Mouse (Mus musculus) limb, embryonic 14.5 days (tissue): ENCODE measurements at regions not wholly inside any gene's neighbourhood (a gene's known extent, or its start where the extent isn't known, plus 50 kb on each side); places are given as distances from the start of the nearest gene placed in this dataset.
A peak's percentile ranks its signal among the peaks of the same experiment; 100 is the strongest.

ENCODE experiments used
- ATAC-seq: fragments of 200-750 bp; cut with Nextera tagmentation; 2 replicates; pipeline ENCODE4 v1.8.0; 2017; ENCODE audit warnings: low read depth, moderate number of reproducible peaks, moderate TSS enrichment; ENCODE audit not compliant: low FRiP score
- DNase-seq: peaks from one replicate; pipeline ENCODE4 v3.0.0-alpha.2; 2015; ENCODE audit warnings: low spot score
- H3K27ac ChIP-seq: fragments of 300-500 bp; sonication (generic); replicated peaks from 2 replicates; pipeline ENCODE4 v1.5.1; 2014; ENCODE audit warnings: low read depth, mild to moderate bottlenecking, low read length, moderate library complexity, mixed read lengths
- H3K27me3 ChIP-seq: fragments of 300-500 bp; sonication (generic); 2 replicates; pipeline ENCODE4 v1.6.1; 2014; ENCODE audit warnings: low read length, mixed read lengths; ENCODE audit not compliant: control insufficient read depth, insufficient read depth
- H3K36me3 ChIP-seq: fragments of 300-500 bp; sonication (generic); 2 replicates; pipeline ENCODE4 v1.6.1; 2014; ENCODE audit warnings: mild to moderate bottlenecking, low read length, moderate library complexity, mixed read lengths; ENCODE audit not compliant: control insufficient read depth, insufficient read depth
- H3K4me1 ChIP-seq: fragments of 300-500 bp; sonication (generic); 2 replicates; pipeline ENCODE4 v1.6.1; 2014; ENCODE audit warnings: antibody characterized with exemption, low read length, mixed read lengths; ENCODE audit not compliant: control insufficient read depth, insufficient read depth
- H3K4me2 ChIP-seq: fragments of 300-500 bp; sonication (generic); replicated peaks from 2 replicates; pipeline ENCODE4 v1.6.1; 2014; ENCODE audit warnings: low read depth, mild to moderate bottlenecking, low read length, moderate library complexity; ENCODE audit not compliant: severe bottlenecking
- H3K4me3 ChIP-seq: fragments of 300-500 bp; sonication (generic); replicated peaks from 2 replicates; pipeline ENCODE4 v1.5.1; 2014; ENCODE audit warnings: low read length
- H3K9ac ChIP-seq: fragments of 300-500 bp; sonication (generic); 2 replicates; pipeline ENCODE4 v1.6.1; 2014; ENCODE audit warnings: mild to moderate bottlenecking, low read depth, low read length, moderate library complexity; ENCODE audit not compliant: severe bottlenecking
- H3K9me3 ChIP-seq: fragments of 300-500 bp; sonication (generic); 2 replicates; pipeline ENCODE4 v1.6.1; 2016; ENCODE audit warnings: low read length; ENCODE audit not compliant: control insufficient read depth
- POLR2A ChIP-seq: fragments of 200-500 bp; IDR thresholded peaks from 2 replicates; pipeline ENCODE4 v1.8.0; 2012; ENCODE audit warnings: inconsistent platforms, mild to moderate bottlenecking, moderate library complexity, borderline replicate concordance; ENCODE audit not compliant: insufficient read depth, insufficient read length; ENCODE audit errors: extremely low read depth
- WGBS: fragments of 180-500 bp; shearing (Covaris S2); extraction: QIAGEN DNeasy Blood & Tissue Kit; methylation state at CpG from one replicate; pipeline ENCODE4 v1.1.7; 2014; 5-methylcytosine and 5-hydroxymethylcytosine counted together

GRCm38 (mm10) chr3:149464603-149465002 is 474.2 kb upstream of the Adgrl2 start:
- H3K4me3 ChIP-seq, result no peak overlapping the region
- WGBS, result over 99% methylated on average over 5 of the region's 5 CpGs
- no peak for TF ChIP-seq POLR2A
- no peak overlapping the region for H3K9ac ChIP-seq
- 0 out of 2 replicates have a peak, but pooled peaks cover 2% of the 10 kb centered on the region for H3K4me1 ChIP-seq
- H3K9me3 ChIP-seq, result no peaks in the 10 kb centered on the region
- no peak overlapping the region for H3K27ac ChIP-seq
- no peaks in the 10 kb centered on the region for H3K36me3 ChIP-seq
- no peak for DNase-seq
- H3K27me3 ChIP-seq, result no peaks in the 10 kb centered on the region
- no peak for ATAC-seq
- no peak overlapping the region for H3K4me2 ChIP-seq

- no peak overlapping the region for H3K4me3 ChIP-seq
- H3K4me1 ChIP-seq, result 0 out of 2 replicates have a peak, but pooled peaks cover 2% of the 10 kb centered on the region
- no peaks in the 10 kb centered on the region for H3K36me3 ChIP-seq
- DNase-seq, result no peak
- no peak overlapping the region for H3K4me2 ChIP-seq
- no peak overlapping the region for H3K9ac ChIP-seq
- no peak for ATAC-seq
- TF ChIP-seq POLR2A, result no peak
- no peak overlapping the region for H3K27ac ChIP-seq
- no peaks in the 10 kb centered on the region for H3K27me3 ChIP-seq
- no peaks in the 10 kb centered on the region for H3K9me3 ChIP-seq
- 26% methylated on average over 2 of the region's 2 CpGs for WGBS
Observed at GRCm38 (mm10) chr3:149462121-149462541, 471.8 kb upstream of the Adgrl2 start.

- Histone ChIP-seq H3K36me3 (no peaks in the 10 kb centered on the region), H3K9ac (no peak overlapping the region), H3K4me2 (no peak overlapping the region), H3K27me3 (no peaks in the 10 kb centered on the region), H3K9me3 (no peaks in the 10 kb centered on the region), H3K4me1 (0 out of 2 replicates have a peak, but pooled peaks cover 2% of the 10 kb centered on the region), H3K27ac (no peak overlapping the region), H3K4me3 (no peak overlapping the region)
- 74% methylated on average over 2 of the region's 2 CpGs for WGBS
- DNase-seq (no peak), ATAC-seq (no peak)
- no peak for TF ChIP-seq POLR2A
Observed at GRCm38 (mm10) chr3:149461613-149462012, 471.3 kb upstream of the Adgrl2 start.

GRCm38 (mm10) chr3:149449376-149449775 is 459.0 kb upstream of the Adgrl2 start:
- no peak overlapping the region for H3K4me2 ChIP-seq
- no peaks in the 10 kb centered on the region for H3K9me3 ChIP-seq
- no peak overlapping the region for H3K9ac ChIP-seq
- H3K4me1 ChIP-seq, result peaks cover 3% of the 10 kb centered on the region; the same call in 1 of the 2 replicates
- no peaks in the 10 kb centered on the region for H3K27me3 ChIP-seq
- no peak for TF ChIP-seq POLR2A
- ATAC-seq (no peak), DNase-seq (no peak)
- H3K36me3 ChIP-seq, result no peaks in the 10 kb centered on the region
- H3K4me3 ChIP-seq, result no peak overlapping the region
- 85% methylated on average over 3 of the region's 3 CpGs for WGBS
- no peak overlapping the region for H3K27ac ChIP-seq

- Histone ChIP-seq H3K4me3 (no peak overlapping the region), H3K9me3 (no peaks in the 10 kb centered on the region), H3K4me1 (peaks cover 3% of the 10 kb centered on the region; the same call in 1 of the 2 replicates), H3K36me3 (no peaks in the 10 kb centered on the region), H3K27ac (no peak overlapping the region), H3K9ac (no peak overlapping the region), H3K27me3 (no peaks in the 10 kb centered on the region), H3K4me2 (no peak overlapping the region)
- DNase-seq, result peak; percentile 9
- no peak for TF ChIP-seq POLR2A
- ATAC-seq, result peak; percentile 34; the same call in 1 of the 2 replicates
- WGBS, result 32% methylated on average over 6 of the region's 6 CpGs
Observed at GRCm38 (mm10) chr3:149445991-149446564, 455.7 kb upstream of the Adgrl2 start.
